14 mouse cellular contexts compared by ENCODE assay signal in the genomic region with DNA sequence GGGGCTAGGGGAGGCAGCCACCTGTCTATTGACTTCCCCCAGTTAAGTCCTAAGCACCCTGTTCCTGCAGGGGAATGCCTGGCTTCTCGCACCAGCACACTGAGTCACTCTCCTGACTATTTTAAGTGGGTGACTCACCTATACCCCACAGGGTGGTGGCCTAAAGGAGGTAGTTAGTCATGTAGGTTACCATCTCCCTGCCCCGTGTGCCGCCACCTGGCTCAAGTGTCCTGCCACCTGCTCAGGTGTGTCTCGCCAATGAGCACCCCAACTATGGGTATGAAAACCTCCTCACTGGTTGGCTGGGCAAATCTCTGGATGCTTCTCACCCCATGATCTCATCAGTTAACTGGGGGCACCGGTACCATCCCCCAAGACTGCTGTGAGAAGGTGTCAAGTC.
"Had no signal": no experiment of that assay in that cellular context is flagged by ENCODE, and none has a peak within 500 bp of the region (broad histone marks: within the 10 kb centered on the region; RNA-seq: fewer than 3 reads in every experiment).

No protein-coding gene starts in this region.

- H3K4me3 ChIP-seq: layer of hippocampus, adult 2 months; left cerebral cortex, adult 2 months; limb, embryonic 10.5 days; liver, embryonic 15.5 days; midbrain, embryonic 15.5 days; neural tube, embryonic 12.5 days had no signal

- ATAC-seq: lung, postnatal 0 days; midbrain, embryonic 15.5 days had no signal

- H3K27me3 ChIP-seq: liver, embryonic 15.5 days; midbrain, embryonic 15.5 days; neural tube, embryonic 12.5 days had no signal

- H3K4me1 ChIP-seq: limb, embryonic 10.5 days; liver, embryonic 15.5 days; midbrain, embryonic 15.5 days; neural tube, embryonic 12.5 days had no signal

- H3K9me3 ChIP-seq: limb, embryonic 10.5 days; midbrain, embryonic 15.5 days; neural tube, embryonic 12.5 days had no signal

- DNase-seq: kidney, postnatal 10 days; kidney, postnatal 4 days; lung, adult 2 months; lung, postnatal 36 days; right cerebral cortex, postnatal 25 days; thymus, adult 18-20 months; thymus, postnatal 14 days had no signal

- H3K27ac ChIP-seq: layer of hippocampus, adult 2 months; left cerebral cortex, adult 2 months; limb, embryonic 10.5 days; liver, embryonic 15.5 days; midbrain, embryonic 15.5 days; neural tube, embryonic 12.5 days had no signal

- H3K36me3 ChIP-seq: limb, embryonic 10.5 days; liver, embryonic 15.5 days; midbrain, embryonic 15.5 days; neural tube, embryonic 12.5 days had no signal
